Mouse (Mus musculus): ENCODE measurements at regions not wholly inside any gene's neighbourhood (a gene's known extent, or its start where the extent isn't known, plus 50 kb on each side); places are given as distances from the start of the nearest gene placed in this dataset.

GRCm38 (mm10) chr7:72998374-72998773 is 376.9 kb upstream of the Rgma start:
- no peak for TF ChIP-seq POLR2A (IDR thresholded peaks at IDR 0.05; ENCODE audit: control insufficient read depth in 1 of 2, insufficient read depth in 1 of 2, low read depth in 1 of 2, low read length in 2 of 2, poor library complexity in 1 of 2)
- TF ChIP-seq GABPA (IDR thresholded peaks at IDR 0.05; ENCODE audit: low read depth, low read length): no peak
- no peak for TF ChIP-seq CTCF (IDR thresholded peaks at IDR 0.05 in 2 of 3, conservative IDR thresholded peaks at IDR 0.05 in 1 of 3; ENCODE audit: control insufficient read depth in 1 of 3, insufficient read depth in 1 of 3, low read depth in 2 of 3, low read length in 3 of 3, poor library complexity in 1 of 3, severe bottlenecking in 1 of 3)

Data from MEL (cell line).